Mouse (Mus musculus): ENCODE results near the gene Tcta. TPM values are rescaled to one million over a fixed set of nuclear protein-coding genes. Genes with fewer than 3 reads are reported as not detected.
"Not testable (repeated sequence)": the region's sequence is repeated elsewhere in the genome, so short reads cannot be mapped to it uniquely, and the experiment has no call there.

The Tcta gene
- 10 to 100 TPM; 30.3 to 32.0 TPM for total RNA-seq (2021)
- long read RNA-seq, experiment 1, transcript Tcta-202 (3 exons, 1,094 nt), result major isoform, 22 of 36 reads
- long read RNA-seq, experiment 1, partial matches to known transcripts, result 1 of 36 reads
- long read RNA-seq, experiment 1, other reads (novel, unspliced or antisense), result 10 of 36 reads
- long read RNA-seq, experiment 2, transcript Tcta-202 (3 exons, 1,094 nt), result major isoform, 23 of 32 reads
- long read RNA-seq, experiment 2, partial matches to known transcripts, result 1 of 32 reads
- long read RNA-seq, experiment 2, other reads (novel, unspliced or antisense), result 5 of 32 reads

- DNase-seq (ENCODE audit: low spot score in 2 of 2), result peak; percentile 96 to 98
These were observed at the start of gene Tcta, which contains the start of gene Rhoa for GRCm38 (mm10) chr9:108305629-108306520. Gene Tcta, minus strand, starts transcription at chr9:108306160. Gene Rhoa, plus strand, starts transcription at chr9:108306129.

- DNase-seq (ENCODE audit: low spot score in 2 of 2), result no peak
These were observed 43.8 kb upstream of the Tcta start for GRCm38 (mm10) chr9:108349727-108350126.

GRCm38 (mm10) chr9:108348290-108348680, 42.3 kb upstream of the Tcta start:
- no peak for DNase-seq (ENCODE audit: low spot score in 2 of 2)

GRCm38 (mm10) chr9:108347540-108348289, 41.8 kb upstream of the Tcta start, which contains the start of gene Usp4:
Gene Usp4, plus strand, starts transcription at chr9:108347853.
- peak; percentile 80 to 88 for DNase-seq (ENCODE audit: low spot score in 2 of 2)

- no peak for DNase-seq (ENCODE audit: low spot score in 2 of 2)
These were observed 41.1 kb upstream of the Tcta start for GRCm38 (mm10) chr9:108347024-108347423.

GRCm38 (mm10) chr9:108344471-108344870, 38.5 kb upstream of the Tcta start:
- no peak for DNase-seq (ENCODE audit: low spot score in 2 of 2)

- DNase-seq (ENCODE audit: low spot score in 2 of 2), result no peak
These were observed 37.9 kb upstream of the Tcta start for GRCm38 (mm10) chr9:108343835-108344234.

- no peak for DNase-seq (ENCODE audit: low spot score in 2 of 2)
These were observed 37.4 kb upstream of the Tcta start for GRCm38 (mm10) chr9:108343331-108343730.

GRCm38 (mm10) chr9:108342301-108342831, 36.4 kb upstream of the Tcta start:
- no peak for DNase-seq (ENCODE audit: low spot score in 2 of 2)

GRCm38 (mm10) chr9:108341801-108342200, 35.8 kb upstream of the Tcta start:
- no peak for DNase-seq (ENCODE audit: low spot score in 2 of 2)

- DNase-seq (ENCODE audit: low spot score in 2 of 2), result no peak
These were observed 35.1 kb upstream of the Tcta start for GRCm38 (mm10) chr9:108341139-108341475.

GRCm38 (mm10) chr9:108340258-108341138, 34.5 kb upstream of the Tcta start:
- no peak for DNase-seq (ENCODE audit: low spot score in 2 of 2)

- DNase-seq (ENCODE audit: low spot score in 2 of 2), result no peak
These were observed 33.9 kb upstream of the Tcta start for GRCm38 (mm10) chr9:108339886-108340257.

- peak; percentile 76 to 81 for DNase-seq (ENCODE audit: low spot score in 2 of 2)
These were observed 33.2 kb upstream of the Tcta start, which contains the start of gene Gpx1 for GRCm38 (mm10) chr9:108338886-108339781. Gene Gpx1, plus strand, starts transcription at chr9:108338903.

- no peak for DNase-seq (ENCODE audit: low spot score in 2 of 2)
These were observed 32.6 kb upstream of the Tcta start for GRCm38 (mm10) chr9:108338551-108338885.

- no peak for DNase-seq (ENCODE audit: low spot score in 2 of 2)
These were observed 32.0 kb upstream of the Tcta start for GRCm38 (mm10) chr9:108337848-108338550.

GRCm38 (mm10) chr9:108325811-108326210, 19.9 kb upstream of the Tcta start:
- no peak for DNase-seq (ENCODE audit: low spot score in 2 of 2)

GRCm38 (mm10) chr9:108324784-108325183, 18.8 kb upstream of the Tcta start:
- DNase-seq (ENCODE audit: low spot score in 2 of 2), result no peak

GRCm38 (mm10) chr9:108322054-108322453, 16.1 kb upstream of the Tcta start:
- not testable (repeated sequence) for DNase-seq (ENCODE audit: low spot score in 2 of 2)
